Mouse (Mus musculus) cortical plate, adult 2 months (tissue): ENCODE results near the gene Ift46.

ENCODE experiments used
- CTCF ChIP-seq: fragments of 200-500 bp; IDR thresholded peaks from 2 replicates; pipeline ENCODE4 v1.5.1; 2011; ENCODE audit warnings: mild to moderate bottlenecking, control low read depth, low read length; ENCODE audit not compliant: insufficient read depth; ENCODE audit errors: extremely low read depth
- POLR2A ChIP-seq: fragments of 200-500 bp; IDR thresholded peaks from 2 replicates; pipeline ENCODE4 v1.6.1; 2011; ENCODE audit warnings: mild to moderate bottlenecking, low read length, control low read depth; ENCODE audit not compliant: insufficient read depth; ENCODE audit errors: extremely low read depth

- TF ChIP-seq CTCF (no peak), POLR2A (no peak)
These were observed 49.8 kb downstream of the Ift46 start for GRCm38 (mm10) chr9:44817522-44817921.
